Mouse (Mus musculus): ENCODE measurements around the gene Megf9. TPM values are rescaled to one million over a fixed set of nuclear protein-coding genes. Genes with fewer than 3 reads are reported as not detected.

The Megf9 gene
- polyA plus RNA-seq, 2 experiments = 1.8 to 3.3 TPM

GRCm38 (mm10) chr4:70523346-70523745 is 11.4 kb downstream of the Megf9 start:
- no peaks in the 10 kb centered on the region for H3K36me3 ChIP-seq (replicated peaks; ENCODE audit: control insufficient read depth, insufficient read depth, low read depth)
- no peak for TF ChIP-seq CTCF (IDR thresholded peaks at IDR 0.05; ENCODE audit: low read depth)
- no peak for TF ChIP-seq EP300 (IDR thresholded peaks at IDR 0.05; ENCODE audit: low read depth)
- H3K4me2 ChIP-seq (ENCODE audit: low read depth) = no peak overlapping the region
- no peak for ATAC-seq (ENCODE audit: insufficient read depth)
- H3K9ac ChIP-seq (replicated peaks) = no peak overlapping the region
- 33% methylated on average over 2 of the region's 2 CpGs for WGBS (ENCODE audit: insufficient replicate concordance)
- no peak overlapping the region for H3K27ac ChIP-seq
- no peaks in the 10 kb centered on the region for H3K9me3 ChIP-seq (ENCODE audit: control insufficient read depth, low read length)
- no peaks in the 10 kb centered on the region for H3K4me1 ChIP-seq (replicated peaks; ENCODE audit: control insufficient read depth in 2 of 2, insufficient read depth in 2 of 2, low read length in 1 of 2)
- no peaks in the 10 kb centered on the region for H3K27me3 ChIP-seq (ENCODE audit: control insufficient read depth, insufficient read depth, low read length)
- H3K4me3 ChIP-seq (ENCODE audit: insufficient read depth in 1 of 2, low read depth in 2 of 2, low read length in 2 of 2) = no peak overlapping the region
- DNase-seq (ENCODE audit: low read depth in 3 of 3, low spot score in 3 of 3) = no peak

GRCm38 (mm10) chr4:70521506-70522292 is 13.1 kb downstream of the Megf9 start:
- Histone ChIP-seq H3K4me2 (ENCODE audit: low read depth) (no peak overlapping the region), H3K27me3 (ENCODE audit: control insufficient read depth, insufficient read depth, low read length) (no peaks in the 10 kb centered on the region), H3K9me3 (ENCODE audit: control insufficient read depth, low read length) (no peaks in the 10 kb centered on the region), H3K27ac (no peak overlapping the region), H3K4me1 (replicated peaks; ENCODE audit: control insufficient read depth in 2 of 2, insufficient read depth in 2 of 2, low read length in 1 of 2) (no peaks in the 10 kb centered on the region), H3K9ac (replicated peaks) (no peak overlapping the region), H3K36me3 (replicated peaks; ENCODE audit: control insufficient read depth, insufficient read depth, low read depth) (no peaks in the 10 kb centered on the region), H3K4me3 (ENCODE audit: insufficient read depth in 1 of 2, low read depth in 2 of 2, low read length in 2 of 2) (no peak overlapping the region)
- TF ChIP-seq CTCF (IDR thresholded peaks at IDR 0.05; ENCODE audit: low read depth) (no peak), EP300 (IDR thresholded peaks at IDR 0.05; ENCODE audit: low read depth) (no peak)
- ATAC-seq (ENCODE audit: insufficient read depth) (no peak), DNase-seq (ENCODE audit: low read depth in 3 of 3, low spot score in 3 of 3) (no peak)
- WGBS (ENCODE audit: insufficient replicate concordance) = 74% methylated on average over 1 of the region's 1 CpGs

GRCm38 (mm10) chr4:70517646-70518045 is 17.1 kb downstream of the Megf9 start:
- H3K4me3 ChIP-seq (ENCODE audit: insufficient read depth in 1 of 2, low read depth in 2 of 2, low read length in 2 of 2) = no peak overlapping the region
- H3K4me2 ChIP-seq (ENCODE audit: low read depth) = no peak overlapping the region
- TF ChIP-seq CTCF (IDR thresholded peaks at IDR 0.05; ENCODE audit: low read depth) (no peak), EP300 (IDR thresholded peaks at IDR 0.05; ENCODE audit: low read depth) (no peak)
- no peak overlapping the region for H3K27ac ChIP-seq
- H3K4me1 ChIP-seq (replicated peaks; ENCODE audit: control insufficient read depth in 2 of 2, insufficient read depth in 2 of 2, low read length in 1 of 2) = 0 out of 4 replicates have a peak, but pooled peaks cover 0 to 1% of the 10 kb centered on the region in 2 experiments
- no peaks in the 10 kb centered on the region for H3K36me3 ChIP-seq (replicated peaks; ENCODE audit: control insufficient read depth, insufficient read depth, low read depth)
- no peaks in the 10 kb centered on the region for H3K27me3 ChIP-seq (ENCODE audit: control insufficient read depth, insufficient read depth, low read length)
- DNase-seq (ENCODE audit: low read depth in 3 of 3, low spot score in 3 of 3) (no peak), ATAC-seq (ENCODE audit: insufficient read depth) (no peak)
- WGBS (ENCODE audit: insufficient replicate concordance) = 46% methylated on average over 1 of the region's 1 CpGs
- H3K9me3 ChIP-seq (ENCODE audit: control insufficient read depth, low read length) = no peaks in the 10 kb centered on the region
- no peak overlapping the region for H3K9ac ChIP-seq (replicated peaks)

- WGBS (ENCODE audit: insufficient replicate concordance) = 74% methylated on average over 6 of the region's 6 CpGs
- no peak for ATAC-seq (ENCODE audit: insufficient read depth)
- no peak for DNase-seq (ENCODE audit: low read depth in 3 of 3, low spot score in 3 of 3)
These were observed 18.5 kb downstream of the Megf9 start for GRCm38 (mm10) chr4:70516289-70516688.

GRCm38 (mm10) chr4:70515514-70515913 is 19.3 kb downstream of the Megf9 start:
- no peak for ATAC-seq (ENCODE audit: insufficient read depth)
- 0 out of 4 replicates have a peak, but pooled peaks cover 0 to 1% of the 10 kb centered on the region in 2 experiments for H3K4me1 ChIP-seq (replicated peaks; ENCODE audit: control insufficient read depth in 2 of 2, insufficient read depth in 2 of 2, low read length in 1 of 2)
- H3K9ac ChIP-seq (replicated peaks) = no peak overlapping the region
- H3K9me3 ChIP-seq (ENCODE audit: control insufficient read depth, low read length) = no peaks in the 10 kb centered on the region
- TF ChIP-seq CTCF (IDR thresholded peaks at IDR 0.05; ENCODE audit: low read depth) (no peak), EP300 (IDR thresholded peaks at IDR 0.05; ENCODE audit: low read depth) (no peak)
- no peak overlapping the region for H3K4me3 ChIP-seq (ENCODE audit: insufficient read depth in 1 of 2, low read depth in 2 of 2, low read length in 2 of 2)
- H3K36me3 ChIP-seq (replicated peaks; ENCODE audit: control insufficient read depth, insufficient read depth, low read depth) = no peaks in the 10 kb centered on the region
- H3K27me3 ChIP-seq (ENCODE audit: control insufficient read depth, insufficient read depth, low read length) = no peaks in the 10 kb centered on the region
- H3K4me2 ChIP-seq (ENCODE audit: low read depth) = no peak overlapping the region
- no peak for DNase-seq (ENCODE audit: low read depth in 3 of 3, low spot score in 3 of 3)
- H3K27ac ChIP-seq = no peak overlapping the region

More at GRCm38 (mm10) chr4:70516289-70516688, 18.5 kb downstream of the Megf9 start:
- Histone ChIP-seq H3K9ac (replicated peaks) (no peak overlapping the region), H3K27ac (no peak overlapping the region), H3K9me3 (ENCODE audit: control insufficient read depth, low read length) (no peaks in the 10 kb centered on the region), H3K4me3 (ENCODE audit: insufficient read depth in 1 of 2, low read depth in 2 of 2, low read length in 2 of 2) (no peak overlapping the region), H3K36me3 (replicated peaks; ENCODE audit: control insufficient read depth, insufficient read depth, low read depth) (no peaks in the 10 kb centered on the region), H3K4me2 (ENCODE audit: low read depth) (no peak overlapping the region), H3K27me3 (ENCODE audit: control insufficient read depth, insufficient read depth, low read length) (no peaks in the 10 kb centered on the region), H3K4me1 (replicated peaks; ENCODE audit: control insufficient read depth in 2 of 2, insufficient read depth in 2 of 2, low read length in 1 of 2) (0 out of 4 replicates have a peak, but pooled peaks cover 0 to 1% of the 10 kb centered on the region in 2 experiments)
- TF ChIP-seq CTCF (IDR thresholded peaks at IDR 0.05; ENCODE audit: low read depth) (no peak), EP300 (IDR thresholded peaks at IDR 0.05; ENCODE audit: low read depth) (no peak)

All from liver, embryonic 14.5 days (tissue).